Mouse (Mus musculus) mesoderm, embryonic 11.5 days (tissue): ENCODE measurements around the gene Zic1.

ENCODE experiments used
- DNase-seq: peaks from one replicate; pipeline ENCODE4 v3.0.0-alpha.2; 2012; ENCODE audit warnings: low read depth, low spot score

The Zic1 gene

DNA sequence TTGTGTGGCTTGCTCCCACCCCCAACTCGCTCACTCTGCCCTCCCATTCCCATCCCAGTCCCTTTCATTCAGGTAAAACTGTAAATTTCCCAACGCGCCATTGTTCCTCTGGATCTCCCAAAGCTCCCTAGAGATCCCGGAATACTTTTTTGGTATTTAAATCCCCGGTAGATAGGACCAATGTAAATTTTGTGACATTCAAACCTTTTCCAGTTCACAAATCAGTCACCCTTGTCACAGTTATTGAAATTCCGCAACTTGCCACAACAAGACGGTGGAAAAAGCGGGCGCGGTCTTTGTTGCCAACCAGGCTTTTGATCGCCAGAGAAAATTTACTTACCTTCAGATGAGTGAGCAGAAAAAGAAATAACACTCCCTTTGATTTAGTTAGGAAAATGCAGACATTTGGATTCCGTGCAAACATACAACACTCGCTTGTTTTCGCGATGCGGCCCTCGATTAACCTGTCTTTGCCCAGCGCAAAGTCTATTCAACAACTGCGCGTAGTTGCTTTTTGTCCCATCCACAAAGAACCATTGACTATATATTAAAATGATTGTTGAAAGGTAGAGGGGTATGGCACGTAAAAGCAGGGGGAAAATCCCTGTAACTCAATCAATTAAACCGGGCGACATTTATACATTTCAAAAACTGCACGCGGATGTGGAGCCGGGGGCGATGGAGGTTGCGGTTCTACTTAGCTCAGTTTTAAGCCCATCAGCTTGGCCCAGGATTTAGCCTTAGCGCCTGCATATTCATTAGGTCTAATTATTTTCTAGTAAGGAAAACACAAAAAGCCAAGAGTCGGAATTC lies 1.6 kb upstream of the Zic1 start:
- DNase-seq, result no peak

DNA sequence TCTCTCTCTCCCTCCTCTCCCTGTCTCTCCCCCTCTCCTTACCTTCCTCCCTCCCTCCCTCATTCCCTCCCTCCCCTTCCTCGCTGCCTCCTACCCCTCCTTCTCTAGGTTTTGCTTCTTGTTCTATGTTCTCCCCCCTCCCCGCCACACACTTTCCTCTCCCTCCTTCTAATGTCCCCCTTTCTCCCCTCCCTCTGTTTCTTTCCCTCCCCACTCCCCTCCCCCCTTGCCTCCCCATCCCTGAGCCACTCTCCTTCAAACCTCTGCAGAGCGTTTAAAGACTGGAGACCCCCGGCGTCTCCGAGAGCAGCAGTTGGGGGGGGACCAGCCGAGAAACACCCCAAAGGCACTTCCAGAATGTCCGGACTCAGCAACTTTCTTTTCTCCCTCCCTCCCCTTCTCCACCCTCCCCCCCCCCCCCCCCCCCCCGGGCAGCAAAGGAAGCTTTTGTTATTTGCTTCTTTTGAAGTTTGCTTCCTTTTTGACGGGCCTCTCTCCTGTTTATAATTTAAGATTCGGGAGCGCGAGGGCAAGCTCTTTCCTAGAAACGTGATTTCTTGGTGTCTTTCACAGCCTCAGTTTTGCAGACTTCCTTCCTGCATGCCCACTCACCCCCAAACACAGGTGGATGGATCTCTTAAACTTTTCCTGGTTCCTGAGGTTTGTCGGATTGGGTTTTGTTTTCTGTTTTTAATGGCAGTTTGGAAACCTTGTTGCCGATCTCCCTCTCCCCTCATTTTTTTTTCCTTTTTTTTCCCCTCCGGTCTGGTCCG lies 802 bp upstream of the Zic1 start:
- DNase-seq, result no peak

DNA sequence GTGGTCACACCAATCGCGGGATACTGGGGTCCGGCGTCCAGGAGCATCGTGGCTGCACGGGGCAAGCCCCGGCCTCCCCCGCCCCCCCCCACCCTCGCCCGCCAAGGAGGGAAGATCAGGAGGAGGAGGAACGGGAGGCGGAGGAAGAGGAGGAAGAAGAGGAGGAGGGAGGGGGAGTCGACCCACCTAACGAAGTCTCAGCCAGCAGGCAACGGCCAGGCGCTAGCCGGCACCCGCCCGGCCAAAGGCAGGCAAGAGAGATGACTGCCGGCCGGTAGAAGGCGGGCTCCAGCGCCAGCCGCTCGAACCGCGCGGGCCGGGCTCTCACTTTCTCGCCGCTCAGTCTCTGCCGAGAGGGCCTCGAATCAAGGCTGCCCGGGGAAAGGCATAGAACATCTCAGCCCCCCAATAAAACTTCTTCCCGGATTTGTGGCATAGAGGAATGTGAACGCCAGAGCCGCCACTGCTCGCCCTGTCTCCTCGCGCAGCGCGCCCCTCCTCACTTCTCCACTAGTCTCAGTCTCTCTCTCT lies 574 bp downstream of the Zic1 start:
- no peak for DNase-seq

DNA sequence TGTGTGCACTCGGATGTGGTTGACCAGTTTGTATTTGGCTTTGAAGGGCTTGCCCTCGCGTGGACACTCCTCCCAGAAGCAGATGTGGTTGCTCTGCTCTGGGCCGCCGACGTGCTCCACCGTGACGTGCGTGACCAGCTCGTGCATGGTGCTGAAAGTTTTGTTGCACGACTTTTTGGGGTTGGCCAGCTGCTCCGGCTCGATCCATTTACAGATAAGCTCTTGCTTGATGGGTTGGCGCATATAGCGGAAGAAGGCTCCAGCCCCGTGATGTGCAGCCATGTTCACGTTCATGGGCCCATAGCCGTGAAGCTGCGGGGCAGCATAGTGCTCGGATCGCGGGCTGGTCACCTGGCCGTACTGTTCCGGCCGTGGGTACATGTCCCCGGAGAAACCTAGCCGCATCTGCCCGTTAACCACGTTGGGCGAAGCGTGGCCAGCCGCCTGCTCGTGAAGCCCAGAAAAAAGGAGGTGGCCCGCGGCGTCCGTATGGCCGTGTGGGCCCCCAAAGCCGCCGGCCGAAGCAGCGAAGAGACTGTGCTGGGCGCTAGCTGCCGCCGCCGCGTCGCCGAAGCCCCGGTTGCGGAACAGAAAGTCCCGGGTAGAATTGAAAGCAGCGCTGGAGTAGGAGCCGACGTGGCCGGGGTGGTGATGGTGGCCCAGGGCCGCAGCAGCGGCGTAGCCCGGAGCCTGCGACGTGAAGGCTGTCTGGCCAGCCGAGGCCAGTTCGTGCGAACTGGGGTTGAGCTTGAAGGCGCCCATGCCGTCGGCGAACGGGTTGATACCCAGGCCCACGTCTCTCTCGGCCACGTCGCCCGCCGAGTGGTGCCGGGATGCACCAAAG lies 1.3 kb downstream of the Zic1 start:
- DNase-seq, result no peak

DNA sequence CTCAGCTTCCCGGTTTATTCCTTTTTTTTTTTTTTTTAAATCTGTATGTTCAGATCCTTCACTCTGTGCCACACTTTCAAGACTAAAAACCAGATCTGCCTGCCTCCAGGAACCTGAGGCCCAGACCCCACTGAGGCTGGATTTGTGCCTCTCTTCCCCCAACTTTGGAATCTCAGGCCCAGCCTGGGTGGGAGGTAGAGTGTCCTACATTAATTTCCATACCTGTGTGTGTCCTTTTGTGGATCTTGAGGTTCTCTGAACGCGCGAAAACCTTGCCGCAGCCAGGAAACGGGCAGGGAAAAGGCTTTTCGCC lies 1.8 kb downstream of the Zic1 start:
- DNase-seq, result no peak

DNA sequence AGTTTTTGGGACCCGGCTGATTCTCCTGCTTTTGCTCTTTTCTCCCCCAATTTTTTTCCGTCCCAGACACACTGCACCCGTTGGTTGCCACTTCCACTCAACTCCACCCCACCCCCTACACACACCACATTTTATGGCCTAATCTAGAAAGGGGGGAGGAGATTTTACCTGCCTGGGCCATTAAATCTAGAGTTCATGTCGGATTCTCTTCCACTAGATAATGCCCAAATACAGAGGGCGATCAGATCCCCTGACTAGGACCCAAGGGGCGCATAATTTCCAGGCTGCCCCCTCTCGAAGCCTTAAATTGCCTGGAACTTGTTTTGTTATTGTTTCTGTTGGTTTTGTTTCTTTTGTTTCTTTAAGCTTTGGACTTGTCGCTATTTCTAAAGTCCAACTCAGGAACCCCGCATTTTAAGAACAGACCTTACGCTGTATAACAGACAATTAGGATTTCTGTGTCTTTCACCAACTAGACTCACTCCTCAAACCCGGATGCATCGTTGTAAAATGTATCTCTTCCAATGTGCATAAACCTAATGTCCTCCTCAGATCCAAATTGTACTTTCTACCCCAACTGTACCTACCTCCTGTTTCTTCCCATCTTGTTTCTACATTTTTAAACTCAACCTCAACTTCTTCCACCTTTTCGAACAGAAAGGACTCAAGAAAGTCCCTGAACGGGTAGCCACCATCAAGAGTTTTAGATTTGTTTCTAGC lies 2.4 kb downstream of the Zic1 start:
- DNase-seq, result no peak

DNA sequence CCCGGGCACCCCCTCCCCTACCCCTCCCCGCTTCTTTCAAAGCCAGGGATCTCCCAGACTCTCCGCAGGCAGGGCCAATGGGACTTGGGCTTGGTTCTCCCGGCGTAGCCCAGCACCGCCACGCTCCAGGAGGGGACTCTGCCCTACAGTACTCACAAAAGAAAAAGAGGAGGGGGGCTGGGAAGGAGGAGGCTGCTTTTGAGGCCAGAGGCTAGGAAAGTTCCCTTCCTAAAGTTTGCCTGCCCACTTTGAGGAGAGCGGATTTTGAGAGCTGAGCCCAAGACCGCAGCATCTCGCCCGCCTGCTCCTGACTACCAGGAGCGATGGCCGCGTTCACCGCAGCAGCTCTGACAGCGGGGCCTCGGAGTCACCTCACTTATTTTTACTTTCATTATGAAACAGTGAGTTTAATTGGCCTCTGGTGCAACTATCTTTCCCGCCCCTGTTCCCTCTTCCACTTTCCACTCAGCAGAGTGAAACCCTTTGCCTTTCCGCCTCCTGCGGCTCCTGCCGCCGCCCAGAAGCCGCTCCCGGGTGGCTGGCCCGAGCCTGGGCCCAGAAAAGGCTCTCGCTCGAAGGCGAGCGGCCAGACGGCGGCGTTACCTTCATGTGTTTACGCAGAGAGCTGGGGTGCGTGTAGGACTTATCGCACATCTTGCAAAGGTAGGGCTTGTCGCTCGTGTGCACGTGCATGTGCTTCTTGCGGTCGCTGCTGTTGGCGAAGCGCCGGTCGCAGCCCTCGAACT lies 3.6 kb downstream of the Zic1 start, which contains the start of gene Zic4:
Zic4 (plus strand) TSS at position 558 of the 746 bp plus-strand sequence.
- DNase-seq, result no peak

DNA sequence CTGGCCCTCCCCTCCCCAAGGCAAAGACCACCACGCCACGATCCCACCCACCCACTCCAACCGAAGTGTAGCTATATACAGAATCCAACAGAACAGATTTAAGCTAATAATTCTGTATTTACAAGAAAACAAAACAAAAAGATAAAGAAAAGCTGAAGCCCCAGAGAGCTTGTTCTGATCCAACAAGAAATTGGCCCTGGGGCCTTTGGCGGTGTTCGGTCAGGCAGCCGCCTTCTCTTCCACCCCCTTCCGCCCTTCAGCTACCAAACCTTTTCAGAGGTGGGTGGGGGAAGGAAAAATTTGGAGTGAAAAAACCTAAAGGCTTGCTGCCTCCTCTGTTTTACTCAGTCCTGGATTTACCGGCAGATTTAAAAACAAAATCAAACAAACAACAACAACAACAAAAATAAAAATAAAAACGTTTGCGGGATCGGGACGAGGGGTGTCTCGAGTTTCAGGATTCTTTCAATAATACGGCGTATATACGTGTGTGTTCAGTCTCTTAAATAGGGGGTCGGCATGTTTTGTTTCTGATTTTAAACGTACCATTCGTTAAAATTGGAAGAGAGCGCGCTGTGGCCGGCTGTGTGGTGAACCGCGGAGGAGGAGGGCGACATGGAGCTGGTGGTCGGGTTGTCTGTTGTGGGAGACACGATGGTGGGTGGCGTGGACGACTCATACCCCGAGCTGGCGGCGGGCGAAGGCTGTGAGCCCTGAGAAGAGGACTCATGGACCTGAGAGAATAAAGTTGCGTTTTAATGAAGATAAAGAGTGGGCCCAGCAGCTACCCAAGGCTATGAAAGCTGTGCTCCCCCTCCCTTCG lies 4.4 kb downstream of the Zic1 start:
- no peak for DNase-seq

DNA sequence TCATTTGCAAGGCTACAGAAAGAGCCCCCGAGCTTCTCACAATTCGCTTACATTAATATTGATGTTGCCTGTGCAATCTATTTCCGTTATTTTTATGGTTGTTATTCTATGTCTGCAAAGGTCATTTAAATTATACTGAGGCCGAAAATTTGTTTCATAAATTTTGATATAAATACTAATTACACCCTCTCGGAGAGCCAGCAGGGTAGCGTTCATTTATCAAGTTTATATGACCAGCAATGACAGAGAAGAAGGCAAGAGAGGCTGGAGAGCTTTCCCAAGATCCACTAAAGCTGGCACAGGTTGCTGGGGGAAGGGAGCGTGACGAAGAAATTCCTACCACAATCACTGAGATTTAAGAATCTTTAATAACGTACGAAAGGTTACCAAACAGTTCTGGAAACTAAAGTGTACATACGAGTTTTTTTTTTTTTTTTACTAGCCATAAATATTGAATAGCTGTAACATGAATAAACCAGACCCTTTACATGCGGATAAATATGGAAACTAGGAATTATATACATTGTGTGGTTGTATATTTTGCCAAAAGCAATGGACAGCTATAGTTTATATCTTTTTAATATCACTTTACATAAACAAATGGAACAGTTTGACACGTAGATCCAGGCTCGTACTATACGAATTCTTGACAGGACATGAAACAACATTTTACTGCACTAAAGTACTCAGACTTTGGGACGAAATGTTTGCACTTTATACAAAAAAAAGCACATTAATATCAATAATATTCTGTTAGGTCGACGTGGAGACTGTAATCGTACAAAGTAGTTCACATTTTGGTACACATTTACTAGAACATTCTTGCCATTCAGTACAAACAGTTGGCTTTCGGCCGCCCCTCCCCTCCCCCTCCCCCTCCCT lies 5.2 kb downstream of the Zic1 start:
- no peak for DNase-seq

DNA sequence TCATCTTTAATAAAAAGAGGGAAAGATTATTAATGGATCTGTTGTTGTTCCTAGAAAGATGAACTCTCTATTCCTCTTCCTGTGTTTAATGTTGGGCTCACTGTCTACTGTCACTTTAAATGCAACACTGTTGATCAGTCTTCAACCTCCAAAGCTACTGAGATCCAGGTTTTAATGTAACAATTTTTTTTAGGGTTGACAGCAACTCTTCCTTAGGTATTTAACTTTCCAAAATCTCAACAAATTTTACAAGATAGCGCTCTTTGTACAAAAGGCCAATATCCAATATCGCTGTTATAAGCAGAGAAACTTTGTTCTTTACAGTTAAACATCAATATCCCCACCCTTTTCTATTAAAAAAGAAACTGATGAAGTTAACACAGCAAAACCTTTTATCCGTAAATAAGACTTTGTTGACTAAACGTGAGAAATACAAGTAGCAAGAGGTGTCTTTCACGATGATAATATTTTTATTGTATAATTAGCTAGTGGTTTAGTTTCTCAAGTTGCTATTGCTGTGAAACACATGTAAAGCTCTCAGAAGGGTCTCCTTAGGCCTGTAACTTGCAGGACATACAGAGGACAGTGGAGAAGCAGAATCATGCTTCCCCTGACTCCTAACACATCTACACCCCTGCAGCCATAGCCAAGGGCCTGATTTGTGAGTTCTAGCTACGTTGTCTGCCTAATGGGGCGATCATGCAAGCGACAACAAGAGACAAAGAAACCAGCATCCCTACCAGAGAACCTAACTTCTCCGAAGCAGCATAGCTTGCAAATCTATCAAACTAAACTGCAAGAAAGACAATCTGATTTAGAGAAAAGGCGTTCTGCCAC lies 6.5 kb downstream of the Zic1 start:
- no peak for DNase-seq

DNA sequence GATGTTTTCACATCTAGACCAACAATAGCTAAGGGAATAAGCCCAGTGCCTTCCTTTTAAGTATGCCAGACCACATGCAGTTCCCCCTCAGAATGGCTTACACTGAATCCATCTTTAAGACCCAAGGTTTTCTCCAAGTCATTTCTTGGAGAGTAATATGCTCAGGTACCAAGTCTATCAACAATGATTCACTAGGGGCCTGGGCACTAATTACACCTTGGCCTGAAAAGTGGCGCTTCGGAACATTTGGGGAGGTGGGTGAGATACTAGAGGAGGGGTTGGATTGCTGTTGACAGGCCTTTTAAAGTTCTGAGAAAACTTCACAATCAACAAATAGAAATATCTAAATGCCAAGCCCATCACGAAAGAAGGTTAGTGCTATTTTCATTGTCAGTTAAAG lies 8.3 kb downstream of the Zic1 start:
- no peak for DNase-seq

DNA sequence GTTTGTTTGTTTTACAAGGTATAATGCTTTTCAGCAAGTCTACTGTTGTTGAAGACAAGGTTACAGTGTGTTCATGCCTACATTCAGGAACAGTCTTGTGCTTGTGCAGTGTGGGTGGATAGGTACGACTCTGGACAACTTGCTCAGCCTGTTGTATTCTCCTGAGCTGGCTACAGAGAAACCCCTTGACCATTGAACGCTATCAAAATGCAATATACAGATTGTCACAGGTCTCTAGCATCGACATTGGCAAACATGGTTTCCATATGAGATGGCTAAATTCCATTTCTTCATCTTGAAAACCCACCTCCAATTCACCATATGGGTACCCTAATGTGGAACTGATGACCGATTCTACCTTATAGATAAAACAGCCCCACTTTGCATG lies 9.3 kb downstream of the Zic1 start:
- no peak for DNase-seq

DNA sequence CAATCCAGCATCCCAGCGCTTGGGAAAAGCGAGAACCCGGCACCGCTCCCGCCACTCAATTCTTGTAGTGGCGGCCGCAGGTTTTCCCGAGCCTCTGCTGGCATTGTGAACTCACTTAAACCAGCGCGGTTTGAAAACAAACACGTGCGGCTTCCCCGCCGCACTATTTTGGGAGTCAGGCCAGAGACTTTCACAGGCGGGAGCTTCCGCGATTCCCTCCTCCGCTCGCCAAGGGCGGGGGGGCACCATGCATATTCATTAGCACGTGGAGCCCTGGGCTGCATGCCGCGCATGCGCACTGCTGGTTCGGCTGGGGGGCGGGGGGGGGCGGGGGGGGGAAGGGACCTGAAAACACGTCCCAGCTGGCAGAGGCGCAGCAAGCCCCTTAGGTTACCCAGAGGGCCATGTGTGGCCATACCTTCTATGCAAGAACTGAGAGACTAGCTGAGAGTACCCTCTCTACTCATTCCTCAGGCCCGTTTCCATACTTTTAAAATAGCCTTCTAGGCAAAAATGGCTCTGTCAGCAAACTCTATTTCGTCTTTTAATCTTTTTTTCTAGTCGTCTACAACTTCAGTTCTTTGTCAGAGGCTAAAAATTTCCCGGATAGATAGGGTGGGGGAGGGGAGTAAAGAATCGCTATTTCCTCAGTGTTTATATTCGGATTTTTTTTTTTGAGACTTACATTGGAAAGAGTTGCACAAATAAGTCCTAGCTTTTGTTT lies 9.8 kb downstream of the Zic1 start:
- DNase-seq, result peak; percentile 74

DNA sequence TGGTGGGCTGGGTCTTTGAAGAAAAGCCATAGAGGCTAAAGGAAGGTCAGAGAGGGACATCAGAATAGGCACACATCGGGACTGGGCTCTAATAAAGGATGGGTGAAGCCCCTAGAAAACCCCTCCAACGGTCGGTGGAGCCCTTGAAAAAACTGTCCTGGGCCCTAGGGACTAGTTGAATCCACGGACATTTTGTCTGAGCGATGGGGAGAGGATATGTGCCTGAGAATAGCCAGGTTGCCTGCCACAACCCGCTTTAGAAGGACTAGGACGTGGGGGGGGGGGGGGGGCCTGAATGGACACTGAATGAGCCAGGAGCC lies 10.4 kb downstream of the Zic1 start:
- no peak for DNase-seq

DNA sequence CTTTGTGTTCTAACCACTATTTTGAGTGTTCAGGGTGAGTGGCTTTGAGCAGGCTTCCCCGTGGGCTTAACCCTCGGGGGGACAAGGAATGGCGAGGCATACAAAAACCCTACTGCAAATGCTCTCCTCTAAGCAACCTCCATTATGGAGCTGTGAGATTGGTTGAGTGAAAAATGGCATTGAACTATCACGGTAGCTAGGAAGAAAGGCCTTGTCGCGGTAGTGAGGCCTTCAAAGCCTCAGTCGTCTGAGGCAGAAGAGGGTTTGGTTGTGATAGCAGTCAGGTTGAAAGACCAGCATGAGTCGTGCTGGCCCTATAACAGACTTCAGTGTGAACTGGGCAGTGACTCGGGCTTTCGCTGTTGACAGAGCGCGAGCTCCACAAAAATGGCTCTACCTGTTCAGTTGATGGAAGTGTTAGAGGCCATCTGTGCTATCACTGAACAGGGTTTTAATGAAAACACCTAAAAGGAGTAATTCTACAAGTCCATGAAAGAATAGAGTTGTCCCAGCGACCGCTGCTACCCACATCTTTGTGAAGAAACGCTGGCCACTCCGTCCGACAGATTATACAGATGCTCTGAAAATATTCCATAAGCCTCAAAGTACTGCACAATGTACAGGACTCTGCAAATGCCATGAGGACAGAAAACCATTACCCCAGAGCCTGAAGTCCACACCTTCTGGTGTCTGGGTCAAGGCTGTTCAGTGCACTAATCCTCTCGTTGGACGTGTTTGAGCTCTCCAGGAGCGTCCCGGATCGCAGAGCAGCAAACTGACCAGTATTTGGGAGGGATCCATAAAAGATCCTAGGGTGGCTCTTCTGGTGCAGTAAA lies 11.0 kb downstream of the Zic1 start:
- no peak for DNase-seq
